In the genomic region with DNA sequence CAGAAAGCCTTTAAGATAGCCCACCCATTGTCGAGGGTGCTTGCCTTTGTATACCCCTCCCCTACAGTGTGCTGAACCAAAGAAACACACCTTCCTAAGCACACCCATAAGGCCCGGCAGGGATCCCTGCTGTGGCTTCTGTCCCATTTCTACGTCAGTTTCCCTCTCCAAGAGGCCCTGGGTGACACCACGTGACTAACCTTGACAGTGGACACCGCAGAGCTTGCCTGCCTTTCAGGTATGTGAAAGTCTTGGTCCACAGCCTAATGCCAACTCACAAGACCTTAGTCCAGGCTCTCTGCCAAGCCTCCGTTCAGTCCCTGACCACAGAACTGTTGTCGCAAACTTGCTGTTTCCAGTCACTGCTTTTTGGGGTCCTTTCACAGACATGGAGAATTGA, we compare ENCODE assay signal across 9 mouse cellular contexts. TPM values are rescaled to one million over a fixed set of nuclear protein-coding genes. Genes with fewer than 3 reads are reported as not detected.
DNase-seq lines count a peak whose midpoint lies in the region; ATAC-seq lines count a peak whose summit lies in the region.
"Had no signal": no experiment of that assay in that cellular context is flagged by ENCODE, and none has a peak within 500 bp of the region (broad histone marks: within the 10 kb centered on the region; RNA-seq: fewer than 3 reads in every experiment).

No protein-coding gene starts in this region.

- H3K27me3 ChIP-seq in heart, embryonic 10.5 days (ENCODE audit: insufficient read depth, poor library complexity, severe bottlenecking): no peaks in the 10 kb centered on the region
- H3K27me3 ChIP-seq: midbrain, embryonic 12.5 days had no signal

- H3K36me3 ChIP-seq in heart, embryonic 10.5 days: no peaks in the 10 kb centered on the region
- H3K36me3 ChIP-seq: midbrain, embryonic 12.5 days had no signal

- peaks cover 17% of the 10 kb centered on the region for H3K4me1 ChIP-seq in heart, embryonic 10.5 days
- H3K4me1 ChIP-seq: midbrain, embryonic 12.5 days had no signal

- no peak overlapping the region for H3K4me3 ChIP-seq in heart, embryonic 10.5 days
- H3K4me3 ChIP-seq: midbrain, embryonic 12.5 days had no signal

- no peaks in the 10 kb centered on the region for H3K9me3 ChIP-seq in heart, embryonic 10.5 days
- H3K9me3 ChIP-seq: midbrain, embryonic 12.5 days had no signal

- ATAC-seq in megakaryocyte progenitor cell, adult 5-6 weeks (replicated peaks; ENCODE audit: poor library complexity): peak; percentile 47

- H3K27ac ChIP-seq in heart, embryonic 10.5 days: peak overlapping the region; percentile 75
- H3K27ac ChIP-seq: midbrain, embryonic 12.5 days had no signal

- intact Hi-C loops in left cerebral cortex, postnatal 10 days (cut with DNase I): loop anchor here (10.0 kb wide), 1 partner anchor 609 kb away; no protein-coding TSS in a partner anchor

- peak; percentile 49 for DNase-seq in adrenal gland, postnatal 14 days
- DNase-seq in heart, embryonic 10.5 days (ENCODE audit: low spot score): peak; percentile 82
- peak; percentile 86 for DNase-seq in kidney, postnatal 14 days
- no peak for DNase-seq in left cerebral cortex, postnatal 10 days (ENCODE audit: extremely low spot score in 1 of 2, low spot score in 2 of 2)
- no peak for DNase-seq in urinary bladder, adult 18-20 months (ENCODE audit: low spot score in 2 of 2)
- DNase-seq in adipocyte (ENCODE audit: low spot score): no peak
- DNase-seq: gastrocnemius, postnatal 14 days had no signal

- WGBS in heart, embryonic 10.5 days: 59% methylated on average over 7 of the region's 7 CpGs

RNA-seq across cellular contexts. Expression of gene Samd7, which starts 20.1 kb away (rescaled TPM):
- not detected in 2 replicates for total RNA-seq in adrenal gland, postnatal 14 days (2021)
- not detected in 2 replicates for polyA plus RNA-seq in heart, embryonic 10.5 days (2016; fragmentation: Nextera tagmentation; extraction: Ambion mirVana)
- total RNA-seq in megakaryocyte progenitor cell, adult 5-6 weeks (2015): not detected in 2 replicates
- total RNA-seq in megakaryocyte progenitor cell, adult 5-6 weeks (2017): not detected in 2 replicates
- not detected for total RNA-seq in left cerebral cortex, postnatal 10 days (2021)
- polyA plus RNA-seq: midbrain, embryonic 12.5 days had no signal

RNA-seq across cellular contexts. Expression of gene Sec62, which starts 26.5 kb away (rescaled TPM):
- total RNA-seq in adrenal gland, postnatal 14 days (2021): 89.3 and 92.6 TPM in 2 replicates
- 39.4 and 47.6 TPM in 2 replicates for polyA plus RNA-seq in heart, embryonic 10.5 days (2016; fragmentation: Nextera tagmentation; extraction: Ambion mirVana)
- 90.6 and 93.2 TPM in 2 replicates for total RNA-seq in megakaryocyte progenitor cell, adult 5-6 weeks (2015)
- 66.4 and 100 TPM in 2 replicates for total RNA-seq in megakaryocyte progenitor cell, adult 5-6 weeks (2017)
- total RNA-seq in left cerebral cortex, postnatal 10 days (2021): 10 to 100 TPM; 90.2 to 93.8 TPM

Comparison
In these comparisons a context has a peak if more than half of its experiments do, and no peak if none do; other contexts are left out.
1. DNase-seq: peak in adrenal gland, postnatal 14 days (single experiment), heart, embryonic 10.5 days (single experiment) and kidney, postnatal 14 days (single experiment); none in left cerebral cortex, postnatal 10 days (0 of 2), urinary bladder, adult 18-20 months (0 of 2) and adipocyte (single experiment).